Mouse (Mus musculus) heart, embryonic 16.5 days (tissue): ENCODE measurements around the gene Dglucy. TPM values are rescaled to one million over a fixed set of nuclear protein-coding genes. Genes with fewer than 3 reads are reported as not detected.
"Not testable (repeated sequence)": the region's sequence is repeated elsewhere in the genome, so short reads cannot be mapped to it uniquely, and the experiment has no call there.

Experiments used
- ATAC-seq: fragments of 200-750 bp; cut with Nextera tagmentation; replicated peaks from 2 replicates; pipeline ENCODE4 v1.8.0; 2017; ENCODE audit warnings: moderate number of reproducible peaks; ENCODE audit not compliant: insufficient read depth, low FRiP score; ENCODE audit errors: extremely low read depth
- H3K27ac ChIP-seq: fragments of 300-500 bp; sonication (generic); 2 replicates; pipeline ENCODE4 v1.5.1; 2014; ENCODE audit warnings: mild to moderate bottlenecking, low read length, control low read depth, moderate library complexity
- H3K27me3 ChIP-seq: fragments of 300-500 bp; sonication (generic); 2 replicates; pipeline ENCODE4 v1.6.1; 2014; ENCODE audit warnings: low read length, mixed read lengths; ENCODE audit not compliant: control insufficient read depth, insufficient read depth
- H3K36me3 ChIP-seq: fragments of 300-500 bp; sonication (generic); 2 replicates; pipeline ENCODE4 v1.6.1; 2014; ENCODE audit not compliant: control insufficient read depth, insufficient read depth
- H3K4me1 ChIP-seq: fragments of 300-500 bp; sonication (generic); 2 replicates; pipeline ENCODE4 v1.6.1; 2014; ENCODE audit warnings: low read length, mixed read lengths; ENCODE audit not compliant: control insufficient read depth, insufficient read depth
- H3K4me2 ChIP-seq: fragments of 300-500 bp; sonication (generic); 2 replicates; pipeline ENCODE4 v1.6.1; 2014; ENCODE audit warnings: low read depth, mild to moderate bottlenecking, control low read depth, low read length
- H3K4me3 ChIP-seq: fragments of 300-500 bp; sonication (generic); 2 replicates; pipeline ENCODE4 v1.5.1; 2014; ENCODE audit warnings: mild to moderate bottlenecking, control low read depth, low read length
- H3K9ac ChIP-seq: fragments of 300-500 bp; sonication (generic); 2 replicates; pipeline ENCODE4 v1.6.1; 2014; ENCODE audit warnings: low read length, control low read depth
- H3K9me3 ChIP-seq: fragments of 300-500 bp; sonication (generic); replicated peaks from 2 replicates; pipeline ENCODE4 v1.6.1; 2016; ENCODE audit warnings: low read length; ENCODE audit not compliant: control insufficient read depth
- WGBS: fragments of 180-500 bp; shearing (Covaris S2); extraction: QIAGEN DNeasy Blood & Tissue Kit; methylation state at CpG from one replicate; pipeline ENCODE4 v1.1.7; 2014; 5-methylcytosine and 5-hydroxymethylcytosine counted together
- polyA plus RNA-seq: library from polyadenylated mRNA; unstranded; fragments of >200 nt; fragmentation: Nextera tagmentation; extraction: Ambion mirVana; gene quantifications from 2 replicates; pipeline ENCODE4 v1.2.1, GENCODE M21; 2015

Dglucy gene
- polyA plus RNA-seq, 1 experiment from 2014 or later = 6.3 TPM

- 51% methylated on average over 7 of the region's 7 CpGs for WGBS
These were observed 15.8 kb downstream of the Dglucy start for GRCm38 (mm10) chr12:100794450-100795230.

DNA sequence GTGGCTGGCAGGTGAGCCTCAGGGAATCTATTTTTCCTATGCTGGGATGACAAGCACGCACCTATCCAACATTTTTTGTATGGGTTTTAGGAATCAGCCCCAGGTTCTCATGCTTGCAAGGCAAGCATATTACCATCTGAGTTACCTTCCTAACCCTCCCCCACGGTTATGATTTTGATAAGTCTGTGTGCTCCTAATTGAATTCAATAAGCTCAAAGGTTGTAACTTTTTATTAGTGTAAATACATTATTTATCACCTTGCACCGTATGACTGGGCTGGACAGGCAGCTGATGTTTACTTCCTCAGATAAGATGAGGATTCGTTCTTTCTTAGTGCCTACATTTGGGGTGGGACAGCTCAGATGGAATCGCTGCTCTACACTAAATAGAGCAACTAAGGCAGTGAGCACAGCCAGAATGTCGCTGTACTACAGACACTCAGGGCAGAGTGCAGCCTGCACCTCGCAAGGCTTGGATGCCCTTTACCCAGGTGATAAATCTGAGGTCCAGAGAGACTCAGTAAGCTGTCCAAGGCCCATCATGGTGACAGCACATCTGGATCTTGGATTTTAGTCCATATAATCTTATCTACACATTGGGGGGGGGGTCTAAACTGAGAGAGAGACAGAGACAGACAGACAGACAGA lies 16.7 kb downstream of the Dglucy start:
- no peak for ATAC-seq
- no peak overlapping the region for H3K27ac ChIP-seq
- no peak overlapping the region for H3K4me2 ChIP-seq
- 69% methylated on average over 7 of the region's 7 CpGs for WGBS
- H3K4me1 ChIP-seq = no peaks in the 10 kb centered on the region
- no peak overlapping the region for H3K4me3 ChIP-seq
- H3K36me3 ChIP-seq = no peaks in the 10 kb centered on the region
- no peaks in the 10 kb centered on the region for H3K9me3 ChIP-seq
- H3K27me3 ChIP-seq = no peaks in the 10 kb centered on the region
- H3K9ac ChIP-seq = no peak overlapping the region

More at GRCm38 (mm10) chr12:100794450-100795230, 15.8 kb downstream of the Dglucy start:
- H3K4me2 ChIP-seq = no peak overlapping the region
- no peaks in the 10 kb centered on the region for H3K27me3 ChIP-seq
- no peaks in the 10 kb centered on the region for H3K9me3 ChIP-seq
- H3K36me3 ChIP-seq = no peaks in the 10 kb centered on the region
- no peaks in the 10 kb centered on the region for H3K4me1 ChIP-seq
- no peak for ATAC-seq
- H3K4me3 ChIP-seq = no peak overlapping the region
- H3K27ac ChIP-seq = no peak overlapping the region
- no peak overlapping the region for H3K9ac ChIP-seq

- not testable (repeated sequence) for H3K27ac ChIP-seq, H3K4me2 ChIP-seq, H3K36me3 ChIP-seq, H3K9me3 ChIP-seq, H3K27me3 ChIP-seq, H3K4me1 ChIP-seq, H3K4me3 ChIP-seq, H3K9ac ChIP-seq, ATAC-seq
- 92% methylated on average over 18 of the region's 19 CpGs for WGBS
These were observed 24.5 kb downstream of the Dglucy start for GRCm38 (mm10) chr12:100803391-100803790.

- Histone ChIP-seq H3K4me1 (no peaks in the 10 kb centered on the region), H3K9me3 (no peaks in the 10 kb centered on the region), H3K4me3 (no peak overlapping the region), H3K27ac (no peak overlapping the region), H3K36me3 (no peaks in the 10 kb centered on the region), H3K27me3 (no peaks in the 10 kb centered on the region), H3K9ac (no peak overlapping the region), H3K4me2 (no peak overlapping the region)
- ATAC-seq = no peak
- WGBS = 71% methylated on average over 7 of the region's 7 CpGs
These were observed 28.4 kb downstream of the Dglucy start for GRCm38 (mm10) chr12:100807280-100807679.

- Histone ChIP-seq H3K4me3 (no peak overlapping the region), H3K4me1 (no peaks in the 10 kb centered on the region), H3K27ac (no peak overlapping the region), H3K9ac (no peak overlapping the region), H3K9me3 (no peaks in the 10 kb centered on the region), H3K36me3 (no peaks in the 10 kb centered on the region), H3K4me2 (no peak overlapping the region), H3K27me3 (no peaks in the 10 kb centered on the region)
- 57% methylated on average over 13 of the region's 13 CpGs for WGBS
- ATAC-seq = no peak
These were observed 29.9 kb downstream of the Dglucy start for GRCm38 (mm10) chr12:100808609-100809280.

DNA sequence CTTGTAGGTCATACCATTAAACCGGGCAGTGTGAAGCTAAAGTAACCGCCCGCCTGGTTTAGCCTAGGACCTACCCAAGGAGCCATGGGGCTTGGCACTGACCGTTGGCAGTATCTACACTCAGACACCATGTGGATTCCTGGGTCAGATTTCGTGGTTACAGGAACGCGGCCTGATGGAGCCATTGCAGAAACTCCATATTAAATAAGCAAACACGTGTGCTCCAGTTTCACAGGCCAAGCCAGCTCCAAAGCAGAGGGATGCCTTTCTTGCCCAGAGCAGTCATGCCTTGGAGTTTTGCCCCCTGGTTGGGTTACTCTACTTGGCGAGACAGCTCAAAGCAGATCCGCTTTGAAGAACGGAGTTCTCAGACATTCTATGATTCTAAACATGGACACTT lies 31.7 kb downstream of the Dglucy start:
- Histone ChIP-seq H3K9ac (no peak overlapping the region), H3K27me3 (no peaks in the 10 kb centered on the region), H3K4me2 (no peak overlapping the region), H3K4me3 (no peak overlapping the region), H3K36me3 (no peaks in the 10 kb centered on the region), H3K4me1 (no peaks in the 10 kb centered on the region), H3K27ac (no peak overlapping the region), H3K9me3 (no peaks in the 10 kb centered on the region)
- WGBS = 93% methylated on average over 11 of the region's 11 CpGs
- no peak for ATAC-seq

GRCm38 (mm10) chr12:100813901-100814300 lies 35.0 kb downstream of the Dglucy start:
- Histone ChIP-seq H3K9me3 (no peaks in the 10 kb centered on the region), H3K9ac (no peak overlapping the region), H3K4me2 (no peak overlapping the region), H3K27ac (no peak overlapping the region), H3K4me3 (no peak overlapping the region), H3K4me1 (no peaks in the 10 kb centered on the region), H3K36me3 (no peaks in the 10 kb centered on the region), H3K27me3 (no peaks in the 10 kb centered on the region)
- WGBS = 82% methylated on average over 2 of the region's 2 CpGs
- no peak for ATAC-seq

- WGBS = 76% methylated on average over 3 of the region's 3 CpGs
- H3K36me3 ChIP-seq = no peaks in the 10 kb centered on the region
- no peak for ATAC-seq
These were observed 35.8 kb downstream of the Dglucy start for GRCm38 (mm10) chr12:100814671-100815070.

DNA sequence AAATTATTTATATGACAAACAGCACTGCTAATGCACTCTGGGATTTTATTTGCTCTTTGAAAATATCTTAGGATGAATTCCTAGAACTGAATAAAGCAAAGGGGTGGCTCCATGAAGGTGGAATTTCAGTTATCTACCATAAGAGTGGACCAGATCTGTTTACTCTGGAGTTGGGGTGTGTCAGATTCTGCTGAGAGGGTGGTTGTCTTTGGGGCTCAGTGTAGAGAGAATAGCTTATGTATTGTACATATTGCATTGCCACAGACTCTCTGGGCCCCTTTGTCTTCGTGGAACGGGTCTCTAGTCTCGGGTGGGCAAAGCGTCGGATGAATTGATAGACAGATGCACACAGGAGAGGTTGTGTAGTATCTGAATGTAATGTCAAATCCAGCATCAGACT lies 38.0 kb downstream of the Dglucy start:
- no peak overlapping the region for H3K4me3 ChIP-seq
- no peak overlapping the region for H3K4me2 ChIP-seq
- H3K27ac ChIP-seq = no peak overlapping the region
- no peaks in the 10 kb centered on the region for H3K9me3 ChIP-seq
- 81% methylated on average over 5 of the region's 5 CpGs for WGBS
- H3K27me3 ChIP-seq = no peaks in the 10 kb centered on the region
- peaks cover 4% of the 10 kb centered on the region; the same call in 1 of the 2 replicates for H3K4me1 ChIP-seq
- no peaks in the 10 kb centered on the region for H3K36me3 ChIP-seq
- H3K9ac ChIP-seq = no peak overlapping the region
- ATAC-seq = no peak

More at GRCm38 (mm10) chr12:100814671-100815070, 35.8 kb downstream of the Dglucy start:
- H3K27ac ChIP-seq = no peak overlapping the region
- H3K4me2 ChIP-seq = no peak overlapping the region
- no peak overlapping the region for H3K9ac ChIP-seq
- H3K9me3 ChIP-seq = no peaks in the 10 kb centered on the region
- H3K27me3 ChIP-seq = no peaks in the 10 kb centered on the region
- H3K4me3 ChIP-seq = no peak overlapping the region
- H3K4me1 ChIP-seq = peaks cover under 1% of the 10 kb centered on the region; the same call in 1 of the 2 replicates
